Mouse (Mus musculus) heart, postnatal 14 days (tissue): ENCODE data around the gene St3gal3. TPM values are rescaled to one million over a fixed set of nuclear protein-coding genes. Genes with fewer than 3 reads are reported as not detected.

Source experiments
- DNase-seq, 2 experiments: peaks; one replicate each; pipeline ENCODE4 v3.0.0; 2021 to 2022
- intact Hi-C: fragments of 180-260 bp; cut with DNase I; formaldehyde crosslinking; loops from one replicate; pipeline ENCODE4 v1.15.1; 2025
- total RNA-seq, 2 experiments: library from RNA; stranded (reverse); gene quantifications; 2 replicates each; pipeline ENCODE4 v1.2.3; 2021

St3gal3 gene
- total RNA-seq, 2 experiments from 2014 or later = 44.5 to 48.1 TPM

- intact Hi-C loops = loop anchor here (2.0 kb wide), 1 partner anchor 22 kb away; the partner anchor contains the start of gene Dph2
- DNase-seq = peak; percentile 92 to 94
These were observed 219.9 kb downstream of the St3gal3 start, which contains the start of gene Ipo13 for GRCm38 (mm10) chr4:117914591-117915442. Ipo13 (minus strand) TSS chr4:117914999.

DNA sequence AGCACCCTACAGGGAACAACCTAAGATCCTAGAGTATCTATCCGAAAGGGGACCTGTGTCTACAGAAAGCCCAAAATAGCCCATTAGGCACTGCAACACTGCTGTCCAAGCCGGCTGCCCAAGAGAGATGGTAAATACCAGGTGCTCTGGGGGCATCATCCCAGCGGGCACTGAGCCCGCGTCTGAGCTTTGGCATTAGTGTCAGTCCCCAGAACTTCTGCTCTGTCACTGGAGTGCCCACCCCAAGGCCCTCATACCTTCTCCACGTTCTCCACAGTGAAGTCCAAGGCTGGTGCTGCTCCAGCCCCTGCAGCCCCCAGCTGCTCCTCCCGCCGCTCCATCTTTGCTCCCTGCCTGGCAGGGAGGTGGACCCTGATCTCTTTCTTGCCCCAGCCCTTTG, 220.7 kb downstream of the St3gal3 start:
- DNase-seq = peak in 1 of 2 experiments; percentile 29
- intact Hi-C loops = loop anchor here (2.0 kb wide), 1 partner anchor 21 kb away; the partner anchor contains the start of gene Dph2

GRCm38 (mm10) chr4:117913421-117913820, 221.3 kb downstream of the St3gal3 start:
- DNase-seq = peak; percentile 30 to 51
- intact Hi-C loops = no loop called here

- DNase-seq = no peak
- intact Hi-C loops = no loop called here
These were observed 221.9 kb downstream of the St3gal3 start for GRCm38 (mm10) chr4:117912685-117913273.

DNA sequence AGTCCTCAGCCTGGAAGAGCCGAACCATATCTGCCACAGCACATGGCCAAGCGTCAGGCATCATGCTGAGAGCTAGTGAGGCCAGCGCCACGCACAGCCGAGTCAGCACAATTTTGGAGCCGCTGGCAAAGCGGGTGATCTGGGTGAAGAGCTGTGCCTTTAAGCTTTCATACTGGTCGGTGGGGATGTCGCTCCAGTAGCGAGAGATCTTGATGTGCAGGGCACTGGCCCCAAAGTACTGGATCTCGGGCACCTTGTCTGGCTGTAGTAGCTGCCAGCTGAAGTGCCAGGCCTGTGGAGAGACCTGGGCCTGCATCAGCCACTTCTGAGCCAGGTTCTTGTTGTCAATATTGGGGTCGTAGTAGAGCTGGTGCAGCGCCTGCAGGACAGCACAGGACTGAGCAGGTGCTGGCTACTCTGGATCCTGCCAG, 222.6 kb downstream of the St3gal3 start:
- DNase-seq = no peak
- intact Hi-C loops = no loop called here

GRCm38 (mm10) chr4:117908834-117909453, 225.8 kb downstream of the St3gal3 start:
- no peak for DNase-seq
- intact Hi-C loops = no loop called here

- intact Hi-C loops = no loop called here
- no peak for DNase-seq
These were observed 228.5 kb downstream of the St3gal3 start for GRCm38 (mm10) chr4:117906196-117906595.

DNA sequence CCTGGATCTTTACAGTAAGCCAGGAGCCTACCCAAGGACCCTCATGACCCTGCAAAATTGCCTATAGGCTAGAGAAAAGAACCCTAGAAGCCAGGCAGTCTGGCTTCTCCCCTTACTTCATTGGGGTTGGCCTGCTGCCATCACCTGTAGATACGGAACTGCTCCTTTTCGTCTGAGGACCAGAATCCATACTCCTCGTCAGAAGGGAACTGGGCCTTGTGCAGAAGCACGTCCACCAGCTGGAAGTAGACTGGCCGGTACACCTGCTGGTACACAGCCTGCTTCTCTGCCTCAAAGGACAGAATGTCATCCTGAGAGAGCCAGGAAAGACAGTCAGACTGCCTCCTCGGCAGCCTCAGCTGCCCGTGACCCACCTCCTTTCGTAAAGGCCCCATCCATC, 230.0 kb downstream of the St3gal3 start:
- intact Hi-C loops = no loop called here
- no peak for DNase-seq

DNA sequence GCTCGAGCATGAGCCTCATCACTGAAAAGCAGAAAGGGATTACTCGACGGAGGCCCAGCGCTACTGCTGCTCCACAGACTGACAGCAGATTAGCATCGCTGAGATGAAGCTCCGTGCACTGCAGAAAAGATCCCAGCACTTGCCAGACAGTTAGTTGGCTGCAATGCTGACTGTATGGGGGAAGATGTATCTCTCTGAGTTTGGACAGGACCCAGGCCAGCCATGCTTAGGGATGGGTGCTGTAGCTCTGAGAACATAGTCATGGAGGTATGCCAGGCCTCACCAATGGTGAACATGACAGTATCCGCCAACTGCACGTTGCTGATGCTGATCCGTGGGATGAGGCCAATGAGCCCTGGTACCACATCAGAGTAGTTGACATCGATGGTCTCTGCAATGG, 230.6 kb downstream of the St3gal3 start:
- intact Hi-C loops = no loop called here
- no peak for DNase-seq

DNA sequence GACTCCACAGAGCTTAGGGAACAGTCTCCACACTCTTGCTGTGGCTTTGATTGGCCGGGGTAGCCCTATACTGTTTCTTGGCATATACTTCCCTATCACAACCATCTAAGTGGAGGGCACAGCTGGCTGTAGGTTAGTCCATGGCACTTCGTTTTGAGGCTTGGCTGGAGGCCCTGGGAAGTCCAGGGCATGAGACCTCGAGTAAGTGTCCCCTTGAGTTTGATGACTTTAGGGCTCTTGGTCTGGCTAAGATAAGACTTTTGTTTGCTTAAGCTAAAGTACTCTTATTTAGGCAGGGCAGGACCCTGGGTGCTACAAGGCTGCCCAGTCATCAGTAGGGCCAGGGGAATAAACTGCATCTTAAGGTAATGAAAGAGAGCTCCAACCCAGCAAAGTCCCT, 236.6 kb downstream of the St3gal3 start:
- intact Hi-C loops = no loop called here
- DNase-seq = no peak

GRCm38 (mm10) chr4:117896031-117896430, 238.7 kb downstream of the St3gal3 start:
- no peak for DNase-seq
- intact Hi-C loops = no loop called here

DNA sequence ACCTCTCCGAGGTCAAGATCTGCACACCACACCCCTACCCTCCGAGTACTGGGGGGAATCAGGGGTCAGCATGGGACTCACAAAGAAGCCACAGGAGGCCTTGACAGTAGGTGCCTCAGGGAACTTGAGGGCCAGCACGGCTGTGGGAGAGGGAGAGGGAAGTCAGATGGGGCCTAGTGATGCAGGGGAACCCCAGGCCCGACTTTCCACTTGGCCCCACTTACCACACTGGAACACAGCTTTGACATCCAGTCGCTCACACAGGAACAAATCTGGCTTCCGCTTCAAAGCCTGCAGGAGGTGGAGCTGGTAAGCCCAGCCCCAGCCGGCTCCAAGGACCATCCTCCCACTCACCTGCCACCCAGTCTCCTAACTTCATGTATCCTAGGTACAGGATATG, 239.4 kb downstream of the St3gal3 start:
- DNase-seq = no peak
- intact Hi-C loops = no loop called here

GRCm38 (mm10) chr4:117894601-117895000, 240.1 kb downstream of the St3gal3 start:
- intact Hi-C loops = no loop called here
- no peak for DNase-seq

GRCm38 (mm10) chr4:117893376-117893775, 241.3 kb downstream of the St3gal3 start:
- DNase-seq = peak; percentile 68 to 72
- intact Hi-C loops = loop anchor here (2.0 kb wide), 1 partner anchor 21 kb away; the partner anchor contains the start of gene Ipo13

- intact Hi-C loops = loop anchor here (2.0 kb wide), 1 partner anchor 23 kb away; the partner anchor contains the start of gene Ipo13
- DNase-seq = peak; percentile 75 to 80
These were observed 243.0 kb downstream of the St3gal3 start, which contains the start of gene Dph2 for GRCm38 (mm10) chr4:117891738-117892161. Dph2 (minus strand) TSS chr4:117892032.

- intact Hi-C loops = no loop called here
- DNase-seq = no peak
These were observed 244.0 kb downstream of the St3gal3 start for GRCm38 (mm10) chr4:117890750-117891149.

DNA sequence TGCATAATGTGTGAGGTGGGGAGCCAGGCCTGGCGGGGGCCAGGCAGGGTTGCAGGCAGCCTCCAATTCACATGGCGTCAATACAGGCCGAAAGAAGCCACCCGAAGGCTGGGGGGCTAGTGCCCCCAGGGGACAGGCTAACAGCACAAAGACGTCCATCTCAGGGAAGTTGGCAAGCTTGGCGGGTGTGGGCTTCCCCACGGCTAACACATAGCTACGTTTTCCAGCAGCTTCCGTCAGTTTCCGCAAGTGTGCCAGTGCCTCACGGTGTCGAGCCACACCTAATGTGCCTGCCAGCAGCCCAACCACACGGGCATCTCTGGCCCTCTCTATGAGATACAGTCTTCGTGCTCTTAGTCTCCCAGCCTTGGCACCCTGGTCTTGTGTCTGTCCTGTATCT, 244.7 kb downstream of the St3gal3 start:
- intact Hi-C loops = no loop called here
- no peak for DNase-seq

- intact Hi-C loops = no loop called here
- DNase-seq = no peak
These were observed 245.2 kb downstream of the St3gal3 start for GRCm38 (mm10) chr4:117889471-117889870.

- DNase-seq = no peak
- intact Hi-C loops = no loop called here
These were observed 246.8 kb downstream of the St3gal3 start for GRCm38 (mm10) chr4:117887920-117888319.

DNA sequence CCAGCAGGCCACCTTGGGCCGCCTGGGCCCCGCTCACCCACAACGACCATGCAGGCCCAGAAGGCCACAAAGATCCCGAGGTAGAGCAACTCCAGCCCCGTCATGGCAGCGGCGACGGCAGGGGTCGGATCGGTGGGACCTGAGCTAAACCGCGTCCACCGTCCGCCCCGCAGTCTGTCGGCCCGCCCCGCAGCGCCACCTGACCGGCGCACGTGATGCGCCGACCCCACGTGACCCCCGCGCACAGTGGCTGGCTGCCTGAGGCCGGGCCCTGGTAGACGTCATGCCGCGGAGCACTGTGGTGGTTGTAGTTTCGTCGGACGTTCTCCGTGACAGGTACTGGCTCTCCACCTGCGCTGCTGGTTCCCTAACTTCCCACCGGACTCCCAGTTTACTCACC, 247.6 kb downstream of the St3gal3 start, which contains the start of gene Atp6v0b:
Atp6v0b (minus strand) TSS at position 201 of the 400 bp plus-strand sequence.
- intact Hi-C loops = no loop called here
- DNase-seq = peak; percentile 95 to 96

DNA sequence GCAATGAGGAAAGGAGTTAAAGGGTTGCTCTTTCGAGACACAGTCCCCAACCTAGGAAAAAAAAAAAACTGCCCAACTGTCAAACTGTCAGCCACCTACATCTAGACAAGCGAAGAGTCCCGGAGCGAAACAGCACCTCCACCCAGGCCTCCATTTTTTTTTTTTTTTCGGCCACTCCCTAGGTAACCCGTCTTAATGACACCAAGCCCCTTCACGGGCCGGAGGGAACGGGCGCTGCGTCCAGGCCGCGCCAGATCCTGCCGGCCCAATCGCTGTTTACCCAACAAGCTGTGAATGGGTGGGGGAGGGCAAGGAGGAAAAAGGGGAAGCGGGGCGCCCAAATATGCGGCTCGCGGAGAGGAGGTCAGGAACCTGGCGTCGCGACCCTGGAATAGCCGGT, 248.1 kb downstream of the St3gal3 start:
- intact Hi-C loops = no loop called here
- DNase-seq = peak in 1 of 2 experiments; percentile 21
